Mouse (Mus musculus) CH12.LX (cell line): Measurements from ENCODE around the gene Rusc2.

Source experiments
- CHD1 ChIP-seq: IDR thresholded peaks from 2 replicates; pipeline ENCODE4 v1.6.1; 2012; ENCODE audit warnings: low read depth, low read length, improper control_type of control experiment, inconsistent platforms
- CTCF ChIP-seq, 2 experiments: IDR thresholded peaks in 1 of 2; conservative IDR thresholded peaks in 1 of 2; 2 replicates each; pipeline ENCODE4 v1.5.1; 2011 to 2012; ENCODE audit warnings: low read depth in 2 of 2, low read length in 2 of 2, improper control_type of control experiment in 1 of 2, inconsistent platforms in 1 of 2, mild to moderate bottlenecking in 1 of 2, moderate library complexity in 1 of 2
- EP300 ChIP-seq: IDR thresholded peaks from 2 replicates; pipeline ENCODE4 v1.6.1; 2011; ENCODE audit warnings: low read length, improper control_type of control experiment
- MYC ChIP-seq: IDR thresholded peaks from 2 replicates; pipeline ENCODE4 v1.6.1; 2011; ENCODE audit warnings: low read depth, mild to moderate bottlenecking, improper control_type of control experiment, low read length
- POLR2A ChIP-seq: IDR thresholded peaks from 2 replicates; pipeline ENCODE4 v1.6.1; 2011; ENCODE audit warnings: low read depth, mild to moderate bottlenecking, improper control_type of control experiment, low read length

DNA sequence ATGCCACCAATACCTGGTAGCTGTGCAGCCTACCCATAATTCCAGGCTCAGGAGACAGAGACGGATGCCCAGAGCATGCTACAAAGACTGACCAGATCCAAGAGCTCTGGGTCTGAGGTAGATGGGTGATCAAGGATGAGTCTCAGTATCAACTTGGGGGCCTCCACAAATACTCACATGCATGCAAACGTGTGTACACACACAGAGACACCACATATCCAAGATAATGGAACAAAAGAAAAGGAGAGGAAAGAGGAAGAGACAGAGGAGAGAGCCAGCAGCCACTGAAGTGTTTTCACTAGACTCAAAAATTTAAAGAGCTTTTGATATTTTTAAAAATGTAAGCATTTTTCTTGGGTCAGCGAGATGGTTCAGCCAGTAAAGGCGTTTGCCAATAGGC, 36.7 kb downstream of the Rusc2 start:
- TF ChIP-seq CTCF (conservative IDR thresholded peaks at IDR 0.05 in 1 of 2, IDR thresholded peaks at IDR 0.05 in 1 of 2; ENCODE audit: low read depth in 2 of 2, low read length in 2 of 2) (no peak), POLR2A (no peak), MYC (no peak), EP300 (no peak), CHD1 (no peak)
